Mouse (Mus musculus) small intestine, adult 2 months (tissue): ENCODE data around the gene Lclat1.

Experiments used
- CTCF ChIP-seq: fragments of 200-500 bp; IDR thresholded peaks from 2 replicates; pipeline ENCODE4 v1.5.1; 2012; ENCODE audit warnings: low read depth, mild to moderate bottlenecking, control low read depth, inconsistent platforms, low read length, moderate library complexity, mixed read lengths; ENCODE audit not compliant: insufficient replicate concordance, insufficient read length; ENCODE audit errors: extremely low read depth
- POLR2A ChIP-seq: fragments of 200-500 bp; IDR thresholded peaks from 2 replicates; pipeline ENCODE4 v1.6.1; 2012; ENCODE audit warnings: low read depth, mild to moderate bottlenecking, control low read depth, inconsistent platforms, low read length, moderate library complexity

DNA sequence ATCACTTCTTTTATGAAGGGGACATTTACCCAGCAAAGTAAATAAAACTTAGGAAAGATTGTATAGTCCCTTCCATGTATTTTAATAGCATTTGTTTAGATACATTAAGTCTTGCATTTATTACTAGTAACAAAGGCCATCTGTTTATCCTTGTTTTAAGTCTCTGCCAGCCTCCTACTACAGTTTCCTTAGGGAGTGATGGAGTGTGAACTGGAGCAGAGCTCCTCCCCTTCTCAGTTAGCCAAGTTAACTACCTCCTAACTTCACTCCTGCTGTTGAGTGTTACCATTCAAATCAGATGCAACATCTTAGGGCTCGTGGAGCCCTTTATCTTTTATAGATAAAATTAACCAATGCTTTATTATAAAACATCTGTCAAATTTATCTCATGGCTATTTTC lies 105.4 kb downstream of the Lclat1 start:
- TF ChIP-seq CTCF = no peak
- no peak for TF ChIP-seq POLR2A
